Mouse (Mus musculus): Measurements from ENCODE around the gene Sbno2.

DNA sequence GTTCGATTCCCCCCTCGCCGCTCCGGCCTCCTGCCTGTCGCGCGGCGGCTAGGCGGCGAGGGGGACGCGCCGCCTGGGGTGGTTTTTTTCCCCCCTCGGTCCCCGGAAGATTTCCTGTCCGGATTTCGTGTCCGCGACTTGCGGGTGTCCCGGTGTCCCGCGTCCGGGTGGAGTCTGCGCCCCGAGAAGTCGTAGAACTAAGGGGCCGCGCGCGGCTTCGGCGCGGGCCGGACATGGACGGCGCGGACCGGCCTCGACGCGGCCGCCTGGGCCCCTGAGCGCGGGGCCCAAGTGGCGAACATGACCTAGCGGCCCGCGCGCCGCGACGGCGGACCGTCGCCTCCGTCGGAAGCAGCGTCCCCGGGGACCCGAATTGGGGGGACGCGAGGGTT is 10.6 kb upstream of the Sbno2 start:
- no peak for TF ChIP-seq POLR2A (IDR thresholded peaks at IDR 0.05; ENCODE audit: borderline replicate concordance, insufficient read depth, low read length)
- no peak for TF ChIP-seq CTCF (IDR thresholded peaks at IDR 0.05; ENCODE audit: borderline replicate concordance, insufficient read depth, low read depth, low read length)
